Mouse (Mus musculus): ENCODE results near the gene Glt28d2. TPM values are rescaled to one million over a fixed set of nuclear protein-coding genes. Genes with fewer than 3 reads are reported as not detected.
A peak's percentile ranks its signal among the peaks of the same experiment; 100 is the strongest.
"Not testable (repeated sequence)": the region's sequence is repeated elsewhere in the genome, so short reads cannot be mapped to it uniquely, and the experiment has no call there.

Glt28d2 gene
- polyA plus RNA-seq (2016; fragmentation: Nextera tagmentation; extraction: Ambion mirVana) = 0.07 and 0.51 TPM in 2 replicates

DNA sequence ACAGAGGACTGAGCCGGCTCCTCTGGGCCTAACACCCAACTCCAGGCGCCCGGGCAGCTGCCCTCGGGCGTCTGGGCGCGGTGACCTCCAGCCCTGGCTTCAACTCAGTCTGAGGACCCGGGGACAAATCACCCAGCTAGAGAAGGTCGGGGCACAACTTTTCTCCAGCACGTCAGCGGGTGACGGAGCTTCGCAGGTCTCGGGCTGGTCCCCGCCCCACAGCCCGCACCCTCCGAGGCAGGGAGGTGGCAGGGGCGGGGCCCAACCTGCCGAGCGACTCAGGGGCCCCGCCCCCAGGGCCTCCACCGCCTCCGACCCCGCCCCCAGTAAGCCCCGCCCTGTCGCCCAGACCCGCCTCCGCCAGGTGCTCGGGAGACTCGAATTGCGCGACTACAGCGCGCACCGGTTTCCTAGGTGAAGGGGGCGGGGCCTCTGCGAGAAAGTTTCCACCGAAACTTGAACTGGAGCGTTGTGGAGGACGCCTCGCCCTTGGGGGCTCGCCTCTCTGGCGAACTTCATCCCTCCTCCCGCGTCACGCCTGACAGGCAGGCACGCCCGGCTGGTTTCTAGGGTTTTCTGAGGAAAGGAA lies at the start of gene Glt28d2, which contains the start of gene Gm37240:
Glt28d2 (minus strand) TSS at position 278 of the 589 bp plus-strand sequence.
Gm37240 (minus strand) TSS at position 280 of the 589 bp plus-strand sequence.
- H3K4me1 ChIP-seq (replicated peaks) = peaks cover 26% of the 10 kb centered on the region
- H3K36me3 ChIP-seq = no peaks in the 10 kb centered on the region
- under 1% methylated on average over 48 of the region's 48 CpGs for WGBS
- peak within 1 kb of the TSS; percentile 29; the same call in 1 of the 2 replicates for H3K27ac ChIP-seq
- H3K9me3 ChIP-seq = no peaks in the 10 kb centered on the region
- H3K4me3 ChIP-seq = peak within 1 kb of the TSS; percentile 61
- DNase-seq (ENCODE audit: low spot score) = peak; percentile 83
- H3K27me3 ChIP-seq (ENCODE audit: insufficient read depth, poor library complexity, severe bottlenecking) = peaks cover 44% of the 10 kb centered on the region

DNA sequence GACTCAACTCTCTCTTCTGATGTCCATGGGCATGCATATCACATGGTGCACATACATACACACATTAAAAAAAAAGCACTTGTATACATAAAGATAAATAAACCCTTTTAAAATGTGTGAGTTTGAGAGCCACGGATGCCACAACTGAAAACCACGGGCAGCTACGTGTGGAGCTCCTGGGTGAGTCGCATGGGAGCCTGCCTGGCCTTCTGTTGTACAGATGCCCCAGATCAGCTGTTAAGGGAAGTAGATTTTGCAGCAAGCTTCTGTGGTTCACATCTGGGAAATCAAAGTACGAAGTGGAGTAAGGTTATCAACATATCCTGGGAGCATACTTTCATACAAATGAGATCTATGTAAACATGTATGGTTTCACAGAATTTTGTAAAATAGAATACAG lies 46.3 kb upstream of the Glt28d2 start:
- Histone ChIP-seq H3K36me3 (no peaks in the 10 kb centered on the region), H3K9me3 (no peaks in the 10 kb centered on the region), H3K4me3 (no peak overlapping the region), H3K27me3 (ENCODE audit: insufficient read depth, poor library complexity, severe bottlenecking) (no peaks in the 10 kb centered on the region), H3K4me1 (replicated peaks) (no peaks in the 10 kb centered on the region; the same call in 1 of the 2 replicates), H3K27ac (no peak overlapping the region)
- WGBS = 92% methylated on average over 5 of the region's 5 CpGs
- no peak for DNase-seq (ENCODE audit: low spot score)

DNA sequence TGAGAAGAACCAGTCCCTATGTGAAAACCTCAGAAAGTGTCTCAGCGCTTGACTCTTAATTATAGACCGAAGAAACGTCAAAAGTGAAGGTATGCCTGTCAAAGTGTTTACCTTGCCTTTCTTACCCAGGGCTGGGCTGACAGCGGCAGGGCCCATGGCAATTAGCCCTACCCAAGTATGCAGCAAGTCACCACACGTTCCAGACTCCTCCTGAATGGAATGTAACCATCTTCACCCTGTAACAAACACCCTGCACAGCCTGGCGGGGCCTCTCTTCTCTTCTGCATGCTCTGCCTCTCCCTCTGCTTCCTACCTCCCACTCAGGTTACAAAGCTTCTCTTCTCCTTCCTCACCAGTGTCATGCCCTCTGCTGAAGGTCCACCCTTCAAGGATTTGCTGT lies 44.5 kb upstream of the Glt28d2 start:
- no peaks in the 10 kb centered on the region for H3K36me3 ChIP-seq
- no peaks in the 10 kb centered on the region; the same call in 1 of the 2 replicates for H3K4me1 ChIP-seq (replicated peaks)
- no peak overlapping the region for H3K4me3 ChIP-seq
- no peak overlapping the region for H3K27ac ChIP-seq
- DNase-seq (ENCODE audit: low spot score) = no peak
- H3K27me3 ChIP-seq (ENCODE audit: insufficient read depth, poor library complexity, severe bottlenecking) = no peaks in the 10 kb centered on the region
- H3K9me3 ChIP-seq = no peaks in the 10 kb centered on the region
- WGBS = 85% methylated on average over 6 of the region's 6 CpGs

DNA sequence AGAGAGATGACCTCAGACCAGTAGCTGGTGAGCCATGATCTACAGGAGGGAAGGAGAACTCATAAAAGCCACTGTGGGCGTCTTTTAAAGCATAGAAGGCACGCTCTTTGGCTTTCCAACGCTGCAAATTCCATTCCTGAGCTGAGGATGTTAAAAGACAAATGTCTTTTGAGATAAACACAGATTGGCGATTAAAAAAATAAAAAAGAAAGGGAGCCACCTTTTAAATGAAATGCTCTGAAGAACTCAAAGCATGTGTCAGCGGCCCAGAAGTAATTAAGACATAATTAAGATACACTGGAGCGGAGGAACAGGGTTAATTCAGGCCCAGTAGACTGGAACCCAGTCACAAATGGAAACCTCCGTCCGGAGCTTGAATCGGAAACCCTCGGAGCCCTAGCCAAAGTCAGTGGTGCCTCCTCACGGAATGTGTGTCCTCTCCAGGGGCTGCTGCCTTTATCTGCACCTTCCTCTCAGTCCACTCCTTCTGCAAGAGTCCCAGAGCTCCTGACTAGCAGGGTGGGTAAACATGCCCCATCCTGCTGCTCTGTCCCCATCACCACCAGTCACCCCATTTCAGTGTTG lies 43.4 kb upstream of the Glt28d2 start:
- no peak overlapping the region for H3K27ac ChIP-seq
- no peaks in the 10 kb centered on the region; the same call in 1 of the 2 replicates for H3K4me1 ChIP-seq (replicated peaks)
- no peaks in the 10 kb centered on the region for H3K36me3 ChIP-seq
- H3K4me3 ChIP-seq = no peak overlapping the region
- no peak for DNase-seq (ENCODE audit: low spot score)
- WGBS = 50% methylated on average over 11 of the region's 11 CpGs
- H3K9me3 ChIP-seq = no peaks in the 10 kb centered on the region
- H3K27me3 ChIP-seq (ENCODE audit: insufficient read depth, poor library complexity, severe bottlenecking) = no peaks in the 10 kb centered on the region

DNA sequence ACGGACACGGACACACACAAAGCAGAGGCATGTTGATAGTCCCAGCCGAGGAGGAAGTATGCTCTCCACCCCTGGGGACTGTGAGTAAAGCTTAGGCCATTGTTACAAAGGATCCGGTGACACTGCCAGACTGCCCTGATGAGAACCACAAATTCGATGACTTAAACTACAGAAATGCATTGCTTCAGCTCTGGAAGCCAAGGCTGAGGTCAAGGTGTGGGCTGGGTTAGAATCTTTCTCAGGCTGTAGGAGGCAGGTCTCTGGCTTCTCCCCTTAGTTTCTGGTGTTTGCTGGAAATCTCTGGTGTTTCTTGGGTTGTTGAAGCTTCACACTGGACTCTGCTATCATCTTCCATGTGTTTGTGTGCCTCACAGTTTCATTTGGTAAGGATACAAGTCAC lies 42.4 kb upstream of the Glt28d2 start:
- DNase-seq (ENCODE audit: low spot score) = no peak
- no peaks in the 10 kb centered on the region for H3K9me3 ChIP-seq
- H3K36me3 ChIP-seq = no peaks in the 10 kb centered on the region
- no peaks in the 10 kb centered on the region; the same call in 1 of the 2 replicates for H3K4me1 ChIP-seq (replicated peaks)
- no peak overlapping the region for H3K4me3 ChIP-seq
- H3K27me3 ChIP-seq (ENCODE audit: insufficient read depth, poor library complexity, severe bottlenecking) = no peaks in the 10 kb centered on the region
- 87% methylated on average over 5 of the region's 5 CpGs for WGBS
- H3K27ac ChIP-seq = no peak overlapping the region

DNA sequence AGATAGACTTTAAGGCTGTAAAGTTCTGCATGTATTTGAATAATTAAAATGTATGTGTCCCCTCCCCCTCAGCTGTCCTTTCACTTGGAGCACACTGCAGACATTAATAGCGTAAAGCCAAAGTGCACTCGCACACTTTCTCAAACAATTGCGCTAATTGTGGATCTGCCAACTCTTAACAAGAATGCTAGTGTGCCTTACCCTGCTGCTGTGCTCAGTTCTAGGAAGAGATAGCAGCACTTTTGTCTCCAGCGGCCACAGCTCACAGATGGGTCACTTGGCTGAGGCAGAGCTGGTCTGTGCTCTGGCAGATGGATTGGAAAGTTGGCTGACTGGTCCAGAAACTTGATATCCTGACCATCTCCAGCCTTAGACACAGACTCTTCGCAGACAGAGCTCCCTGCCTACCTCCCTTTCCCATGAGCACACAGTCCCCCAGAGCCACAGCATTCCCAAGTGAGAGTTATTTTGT lies 40.9 kb upstream of the Glt28d2 start:
- DNase-seq (ENCODE audit: low spot score) = no peak
- Histone ChIP-seq H3K4me3 (no peak overlapping the region), H3K9me3 (no peaks in the 10 kb centered on the region), H3K36me3 (no peaks in the 10 kb centered on the region), H3K27me3 (ENCODE audit: insufficient read depth, poor library complexity, severe bottlenecking) (no peaks in the 10 kb centered on the region), H3K4me1 (replicated peaks) (no peaks in the 10 kb centered on the region; the same call in 1 of the 2 replicates), H3K27ac (no peak overlapping the region)
- 82% methylated on average over 5 of the region's 5 CpGs for WGBS

DNA sequence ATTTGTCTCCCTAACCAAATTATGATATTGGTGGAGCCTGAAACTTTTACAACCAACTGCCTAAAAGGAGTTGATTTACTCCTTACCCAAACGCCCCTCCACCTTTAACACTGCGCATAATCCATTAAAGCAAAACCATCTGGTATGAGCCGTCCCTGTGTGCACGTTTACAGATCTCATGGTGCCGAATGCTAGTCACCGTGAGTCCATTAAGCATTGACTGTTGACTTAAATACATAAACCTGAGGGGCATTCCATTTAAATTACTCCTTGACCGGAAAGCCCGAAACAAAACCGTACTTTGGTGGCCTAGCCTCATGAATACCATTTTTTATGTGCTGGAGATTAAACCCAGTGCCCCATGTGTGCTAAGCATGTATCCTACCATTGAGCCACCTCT lies 40.0 kb upstream of the Glt28d2 start:
- H3K36me3 ChIP-seq = no peaks in the 10 kb centered on the region
- no peaks in the 10 kb centered on the region for H3K27me3 ChIP-seq (ENCODE audit: insufficient read depth, poor library complexity, severe bottlenecking)
- no peak for DNase-seq (ENCODE audit: low spot score)
- 87% methylated on average over 9 of the region's 9 CpGs for WGBS
- H3K9me3 ChIP-seq = no peaks in the 10 kb centered on the region
- no peak overlapping the region for H3K27ac ChIP-seq
- H3K4me3 ChIP-seq = no peak overlapping the region
- H3K4me1 ChIP-seq (replicated peaks) = no peaks in the 10 kb centered on the region; the same call in 1 of the 2 replicates

DNA sequence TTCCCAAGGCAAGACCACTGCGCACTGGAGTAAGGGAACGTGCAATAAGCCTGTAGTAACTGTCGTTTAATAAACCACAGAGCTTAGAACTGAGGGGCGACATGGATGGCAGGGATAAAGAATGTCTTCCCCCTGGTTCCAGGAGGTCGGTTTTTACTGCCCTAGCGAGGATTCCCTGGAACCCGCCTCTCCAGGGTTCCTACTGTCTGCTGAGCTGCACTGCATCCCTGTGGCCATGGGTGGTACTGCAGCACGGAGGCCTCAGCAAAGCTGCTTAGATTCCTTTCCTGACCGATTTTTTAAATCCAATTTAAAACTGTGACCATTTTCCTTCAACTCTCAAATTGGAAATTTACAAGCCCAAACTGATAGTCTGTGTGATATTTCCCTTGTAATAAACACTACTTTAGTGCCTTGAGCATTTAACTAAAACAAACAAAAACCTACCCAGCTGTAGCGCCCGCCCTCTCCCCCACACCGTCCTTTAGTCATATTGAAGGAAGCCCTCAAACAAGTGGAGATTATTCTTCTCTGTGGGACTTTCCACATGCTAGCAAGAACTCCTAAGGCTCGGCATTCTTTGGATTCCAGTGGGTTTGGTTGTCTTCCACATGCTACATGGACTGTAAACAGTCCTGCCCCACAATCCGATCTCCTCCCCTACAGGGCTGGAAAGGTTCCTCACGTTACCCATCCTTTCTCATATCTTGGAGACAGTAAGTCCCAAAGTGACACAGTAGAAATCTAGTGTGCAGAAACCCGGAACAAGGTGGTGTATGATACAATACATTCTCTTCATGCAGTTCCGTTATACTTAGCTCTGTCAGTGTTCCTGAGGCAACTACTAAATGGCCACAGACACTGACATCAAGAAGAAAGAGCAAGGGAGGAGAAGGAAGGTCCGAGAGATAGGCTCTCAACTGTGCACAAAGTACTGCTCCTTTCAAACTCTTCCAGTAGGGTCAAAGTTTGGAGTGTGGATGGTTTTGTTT lies 36.9 kb upstream of the Glt28d2 start:
- Histone ChIP-seq H3K9me3 (no peaks in the 10 kb centered on the region), H3K27ac (no peak overlapping the region), H3K36me3 (no peaks in the 10 kb centered on the region), H3K4me1 (replicated peaks) (no peaks in the 10 kb centered on the region), H3K4me3 (no peak overlapping the region), H3K27me3 (ENCODE audit: insufficient read depth, poor library complexity, severe bottlenecking) (no peaks in the 10 kb centered on the region)
- peak; percentile 79 for DNase-seq (ENCODE audit: low spot score)
- 52% methylated on average over 18 of the region's 18 CpGs for WGBS

DNA sequence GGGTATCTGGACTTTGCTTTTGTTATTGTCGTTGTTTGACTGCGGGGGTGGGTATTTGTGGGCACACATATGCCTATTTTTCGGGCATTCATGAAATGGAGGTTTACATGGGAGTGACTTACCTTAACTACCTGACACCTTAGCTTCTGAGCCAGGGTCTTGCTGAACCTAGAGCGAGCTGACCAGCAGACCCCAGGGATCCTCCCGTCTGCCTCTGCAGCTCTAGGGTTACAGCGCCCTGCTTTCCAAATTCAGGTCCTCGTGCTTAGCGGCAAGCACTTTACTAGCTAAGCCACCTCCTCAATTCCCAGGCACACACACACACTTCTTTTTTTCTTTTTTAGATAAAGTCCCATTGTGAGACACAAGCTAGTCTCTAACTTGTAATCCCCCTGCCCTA lies 36.0 kb upstream of the Glt28d2 start:
- H3K4me3 ChIP-seq = no peak overlapping the region
- DNase-seq (ENCODE audit: low spot score) = no peak
- WGBS = 77% methylated on average over 8 of the region's 8 CpGs

DNA sequence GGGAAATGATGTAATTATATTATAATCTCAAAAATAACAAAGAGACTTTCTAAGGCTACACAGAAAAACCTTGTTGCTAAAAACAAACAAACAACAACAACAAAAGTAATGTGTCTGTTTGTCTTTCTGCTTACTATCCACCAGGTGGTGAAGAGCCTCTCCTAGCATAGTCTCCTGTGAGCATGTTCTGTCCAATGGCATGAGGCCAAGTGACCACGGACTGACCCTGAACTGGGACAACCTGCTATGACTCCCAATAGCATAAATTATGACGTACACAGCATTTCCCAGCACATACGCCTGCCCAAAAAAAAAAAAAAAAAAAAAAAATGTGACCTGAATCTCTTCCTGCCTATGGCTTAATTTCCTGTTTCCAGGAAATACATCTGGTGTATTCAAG lies 35.0 kb upstream of the Glt28d2 start:
- Histone ChIP-seq H3K27me3 (ENCODE audit: insufficient read depth, poor library complexity, severe bottlenecking) (no peaks in the 10 kb centered on the region), H3K4me3 (no peak overlapping the region), H3K4me1 (replicated peaks) (no peaks in the 10 kb centered on the region), H3K36me3 (no peaks in the 10 kb centered on the region), H3K9me3 (no peaks in the 10 kb centered on the region), H3K27ac (no peak overlapping the region)
- no peak for DNase-seq (ENCODE audit: low spot score)
- 90% methylated on average over 3 of the region's 3 CpGs for WGBS

More for the DNA sequence above, 36.0 kb upstream of the Glt28d2 start:
- Histone ChIP-seq H3K27ac (no peak overlapping the region), H3K9me3 (no peaks in the 10 kb centered on the region), H3K36me3 (no peaks in the 10 kb centered on the region), H3K27me3 (ENCODE audit: insufficient read depth, poor library complexity, severe bottlenecking) (no peaks in the 10 kb centered on the region), H3K4me1 (replicated peaks) (no peaks in the 10 kb centered on the region)

DNA sequence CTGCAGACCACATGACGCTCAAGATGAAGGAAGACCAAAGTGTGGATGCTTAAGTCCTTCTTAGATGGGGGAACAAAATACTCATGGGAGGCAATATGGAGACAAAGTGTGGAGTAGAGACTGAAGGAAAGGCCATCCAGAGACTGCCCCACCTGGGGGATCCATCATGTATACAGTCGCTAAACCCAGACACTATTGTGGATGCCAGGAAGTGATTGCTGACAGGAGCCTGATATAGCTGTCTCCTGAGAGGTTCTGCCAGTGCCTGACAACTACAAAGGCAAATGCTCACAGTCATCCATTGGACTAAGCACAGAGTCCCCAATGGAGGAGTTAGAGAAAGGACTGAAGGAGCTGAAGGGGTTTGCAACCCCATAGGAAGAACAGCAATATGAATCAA lies 33.4 kb upstream of the Glt28d2 start:
- H3K9me3 ChIP-seq; DNase-seq (ENCODE audit: low spot score); H3K27me3 ChIP-seq (ENCODE audit: insufficient read depth, poor library complexity, severe bottlenecking); H3K36me3 ChIP-seq; H3K27ac ChIP-seq; H3K4me3 ChIP-seq; H3K4me1 ChIP-seq (replicated peaks): not testable (repeated sequence)
- WGBS = 91% methylated on average over 2 of the region's 2 CpGs

DNA sequence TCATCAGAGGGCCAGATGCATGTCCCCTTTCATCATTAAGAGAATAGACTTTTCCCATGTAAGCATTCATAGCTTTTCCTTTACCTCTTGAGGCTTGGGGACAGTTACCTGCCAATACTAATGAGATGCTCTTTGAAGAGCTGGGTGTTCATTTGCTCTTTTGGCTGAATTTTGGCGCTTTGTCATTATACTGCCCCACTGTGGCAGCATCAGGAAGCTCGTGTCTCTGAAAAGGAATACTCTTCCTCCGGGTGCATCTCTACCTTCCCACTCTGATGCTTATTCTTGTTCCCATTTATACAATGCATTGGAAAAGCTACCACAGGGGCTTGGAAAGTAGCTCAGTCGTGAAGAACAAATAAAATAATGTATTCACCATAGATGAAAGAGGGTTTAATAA lies 30.3 kb upstream of the Glt28d2 start:
- WGBS = 13% methylated on average over 4 of the region's 4 CpGs
- Histone ChIP-seq H3K36me3 (no peaks in the 10 kb centered on the region), H3K9me3 (no peaks in the 10 kb centered on the region), H3K4me3 (no peak overlapping the region), H3K27ac (no peak overlapping the region), H3K27me3 (ENCODE audit: insufficient read depth, poor library complexity, severe bottlenecking) (no peaks in the 10 kb centered on the region), H3K4me1 (replicated peaks) (no peaks in the 10 kb centered on the region)
- DNase-seq (ENCODE audit: low spot score) = peak; percentile 23
